Mouse (Mus musculus): ENCODE data around the gene Dstyk.

Gene Dstyk

GRCm38 (mm10) chr1:132512106-132512505 is 94.8 kb downstream of the Dstyk start:
- DNase-seq (ENCODE audit: low spot score in 2 of 2) = no peak

DNA sequence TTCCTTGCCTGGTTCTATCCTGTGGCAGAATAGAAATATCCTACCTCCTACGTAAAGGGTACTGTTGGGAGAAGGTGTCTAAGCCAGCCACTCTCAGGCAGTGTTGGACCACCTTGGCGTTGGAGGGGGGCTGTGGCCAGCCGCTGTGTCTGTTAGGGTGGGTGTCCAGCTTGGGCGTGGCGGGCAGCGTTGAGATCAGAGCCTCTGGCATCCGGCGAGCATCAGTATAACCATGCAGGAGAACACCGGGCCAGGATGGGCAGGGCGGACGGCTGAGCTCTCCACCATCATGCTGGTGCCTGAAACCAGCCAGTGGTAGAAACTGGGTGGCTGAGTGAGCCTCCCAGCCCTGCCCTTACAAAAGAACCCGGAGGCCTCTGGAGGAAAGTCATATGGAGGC is 98.0 kb downstream of the Dstyk start:
- no peak for DNase-seq (ENCODE audit: low spot score in 2 of 2)

Data from urinary bladder, postnatal 4 days (tissue).